Mouse (Mus musculus): ENCODE results near the gene Pigh. TPM values are rescaled to one million over a fixed set of nuclear protein-coding genes. Genes with fewer than 3 reads are reported as not detected.

The Pigh gene
- polyA plus RNA-seq, 1 experiment from 2014 or later: 21.6 TPM

DNA sequence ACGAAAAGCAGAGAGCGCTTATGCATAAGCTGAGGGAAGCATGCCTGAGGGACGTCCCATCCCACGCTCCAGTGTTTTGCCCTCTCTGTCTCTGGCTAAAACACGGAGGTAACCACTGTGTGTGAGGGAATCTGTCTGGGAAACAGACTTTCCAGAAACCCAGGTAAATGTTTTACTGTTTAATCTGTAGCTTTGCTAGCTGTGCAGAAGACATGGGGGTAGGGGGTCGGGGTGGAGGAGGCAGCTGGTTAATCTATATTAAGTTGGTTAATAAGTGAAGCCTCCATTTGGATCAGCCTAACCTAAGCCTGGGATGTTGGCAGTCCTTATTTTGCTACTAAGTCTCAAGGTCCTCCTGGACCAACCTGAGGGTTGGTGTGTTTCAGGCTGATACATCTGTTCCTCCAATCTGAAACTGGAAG, 20.3 kb downstream of the Pigh start:
- WGBS: 90% methylated on average over 6 of the region's 6 CpGs
- H3K9me3 ChIP-seq (ENCODE audit: control insufficient read depth, low read length): no peaks in the 10 kb centered on the region
- no peaks in the 10 kb centered on the region for H3K4me1 ChIP-seq (replicated peaks; ENCODE audit: control insufficient read depth, insufficient read depth, low read length)
- no peak overlapping the region for H3K9ac ChIP-seq (replicated peaks; ENCODE audit: low read depth, low read length)
- H3K36me3 ChIP-seq (ENCODE audit: control insufficient read depth, insufficient read depth): no peaks in the 10 kb centered on the region; the same call in none of the 2 replicates
- no peak overlapping the region for H3K27ac ChIP-seq (ENCODE audit: low read length)
- no peak for ATAC-seq
- no peak overlapping the region for H3K4me3 ChIP-seq (replicated peaks; ENCODE audit: low read length)
- H3K4me2 ChIP-seq (ENCODE audit: low read length): no peak overlapping the region
- no peaks in the 10 kb centered on the region for H3K27me3 ChIP-seq (replicated peaks; ENCODE audit: control insufficient read depth, insufficient read depth, low read length)

DNA sequence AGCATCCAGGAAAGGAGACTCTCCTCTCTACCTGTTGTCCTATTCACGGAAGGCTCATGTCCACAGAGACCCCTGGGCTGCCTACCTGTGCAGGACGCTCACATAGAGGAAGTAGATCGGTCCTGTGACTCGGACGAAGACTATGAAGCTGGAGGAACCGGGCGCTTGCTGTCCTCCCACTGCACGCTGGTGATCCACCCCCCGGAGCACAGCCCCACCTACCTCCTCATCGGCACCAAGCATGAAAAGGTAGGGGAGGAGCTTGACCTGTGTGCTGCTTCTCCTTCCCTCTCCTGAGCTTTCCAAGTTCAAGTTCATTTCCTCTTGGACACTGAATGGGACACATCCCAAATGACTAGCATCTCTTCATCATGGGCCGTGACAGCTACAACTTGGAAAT, 21.1 kb downstream of the Pigh start:
- no peak overlapping the region for H3K4me3 ChIP-seq (replicated peaks; ENCODE audit: low read length)
- no peaks in the 10 kb centered on the region; the same call in 1 of the 2 replicates for H3K36me3 ChIP-seq (ENCODE audit: control insufficient read depth, insufficient read depth)
- H3K9me3 ChIP-seq (ENCODE audit: control insufficient read depth, low read length): no peaks in the 10 kb centered on the region
- 94% methylated on average over 11 of the region's 11 CpGs for WGBS
- H3K27ac ChIP-seq (ENCODE audit: low read length): no peak overlapping the region
- H3K9ac ChIP-seq (replicated peaks; ENCODE audit: low read depth, low read length): no peak overlapping the region
- H3K27me3 ChIP-seq (replicated peaks; ENCODE audit: control insufficient read depth, insufficient read depth, low read length): no peaks in the 10 kb centered on the region
- ATAC-seq: no peak
- no peaks in the 10 kb centered on the region for H3K4me1 ChIP-seq (replicated peaks; ENCODE audit: control insufficient read depth, insufficient read depth, low read length)
- no peak overlapping the region for H3K4me2 ChIP-seq (ENCODE audit: low read length)

- Histone ChIP-seq H3K4me1 (replicated peaks; ENCODE audit: control insufficient read depth, insufficient read depth, low read length) (no peaks in the 10 kb centered on the region), H3K9me3 (ENCODE audit: control insufficient read depth, low read length) (no peaks in the 10 kb centered on the region), H3K9ac (replicated peaks; ENCODE audit: low read depth, low read length) (no peak overlapping the region), H3K36me3 (ENCODE audit: control insufficient read depth, insufficient read depth) (no peaks in the 10 kb centered on the region; the same call in 1 of the 2 replicates), H3K27ac (ENCODE audit: low read length) (no peak overlapping the region), H3K27me3 (replicated peaks; ENCODE audit: control insufficient read depth, insufficient read depth, low read length) (no peaks in the 10 kb centered on the region), H3K4me2 (ENCODE audit: low read length) (no peak overlapping the region), H3K4me3 (replicated peaks; ENCODE audit: low read length) (no peak overlapping the region)
- WGBS: 92% methylated on average over 5 of the region's 5 CpGs
- no peak for ATAC-seq
These were observed 21.9 kb downstream of the Pigh start for GRCm38 (mm10) chr12:79067526-79067925.

- Histone ChIP-seq H3K4me1 (replicated peaks; ENCODE audit: control insufficient read depth, insufficient read depth, low read length) (no peaks in the 10 kb centered on the region), H3K9me3 (ENCODE audit: control insufficient read depth, low read length) (no peaks in the 10 kb centered on the region), H3K36me3 (ENCODE audit: control insufficient read depth, insufficient read depth) (no peaks in the 10 kb centered on the region; the same call in 1 of the 2 replicates), H3K27me3 (replicated peaks; ENCODE audit: control insufficient read depth, insufficient read depth, low read length) (no peaks in the 10 kb centered on the region), H3K27ac (ENCODE audit: low read length) (no peak overlapping the region), H3K4me3 (replicated peaks; ENCODE audit: low read length) (no peak overlapping the region), H3K9ac (replicated peaks; ENCODE audit: low read depth, low read length) (no peak overlapping the region), H3K4me2 (ENCODE audit: low read length) (no peak overlapping the region)
- WGBS: 87% methylated on average over 9 of the region's 9 CpGs
- ATAC-seq: no peak
These were observed 23.0 kb downstream of the Pigh start for GRCm38 (mm10) chr12:79066431-79066830.

DNA sequence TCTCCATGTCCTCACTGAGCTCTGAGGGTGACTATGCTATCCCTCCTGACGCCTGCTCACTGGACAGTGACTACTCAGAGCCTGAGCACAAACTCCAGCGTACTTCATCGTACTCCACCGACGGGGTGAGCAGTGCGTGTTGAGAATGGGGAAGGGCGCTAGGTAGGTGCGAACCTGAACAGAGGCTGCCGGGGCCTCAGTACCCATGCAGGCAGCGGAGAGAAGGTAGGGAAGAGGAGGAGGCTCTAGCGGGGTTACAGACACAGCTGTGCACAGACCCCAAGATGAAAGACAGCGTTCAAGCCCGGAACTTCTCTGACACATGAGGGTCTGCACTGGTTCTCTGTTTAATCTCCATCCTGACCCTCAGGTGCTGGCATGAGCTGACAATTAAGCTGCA, 25.0 kb downstream of the Pigh start:
- H3K27me3 ChIP-seq (replicated peaks; ENCODE audit: control insufficient read depth, insufficient read depth, low read length): no peaks in the 10 kb centered on the region
- no peaks in the 10 kb centered on the region; the same call in 1 of the 2 replicates for H3K36me3 ChIP-seq (ENCODE audit: control insufficient read depth, insufficient read depth)
- WGBS: 93% methylated on average over 13 of the region's 13 CpGs

DNA sequence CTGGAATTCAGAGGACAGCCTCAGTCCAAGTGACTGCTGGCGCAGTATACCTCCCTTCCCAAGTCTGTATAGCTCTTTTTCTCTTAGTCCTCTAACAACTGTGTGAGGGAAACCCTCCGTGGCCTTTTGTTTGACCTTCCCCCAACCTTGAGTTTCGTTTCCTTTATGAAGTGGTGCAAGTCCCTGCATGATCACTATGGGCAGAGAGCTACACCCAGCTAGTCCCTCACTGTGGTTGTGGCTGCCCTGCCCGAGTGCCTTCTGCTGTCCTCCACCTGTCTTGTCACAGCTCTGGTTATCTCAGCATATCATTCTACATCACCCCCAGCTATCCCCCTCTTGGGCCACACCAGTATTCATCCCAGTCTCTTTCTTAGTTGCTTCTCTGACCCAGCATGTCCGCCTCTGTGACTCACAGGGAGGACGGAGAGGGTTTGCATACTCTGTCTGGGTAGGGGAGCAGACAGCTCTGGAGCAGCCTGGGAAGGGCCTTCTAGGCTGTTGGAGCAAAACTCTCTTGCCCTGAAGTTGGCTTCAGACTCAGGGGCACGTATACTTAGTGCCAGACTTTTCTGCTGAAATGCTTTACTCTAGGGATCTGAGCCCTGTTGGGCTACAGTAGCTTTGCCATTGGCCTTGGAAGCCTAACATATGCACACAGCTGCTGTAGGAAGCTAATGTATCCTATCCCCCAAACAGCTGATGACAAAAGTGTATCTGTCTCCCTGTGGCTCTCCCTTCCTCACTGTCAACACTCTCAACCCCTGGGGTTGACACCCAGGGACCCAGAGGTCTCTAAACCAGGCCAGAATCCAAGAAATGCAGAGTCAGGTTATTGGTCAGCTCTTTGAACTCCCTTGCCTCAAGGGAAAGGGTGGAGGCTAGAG, 28.4 kb downstream of the Pigh start:
- no peak for ATAC-seq
- no peaks in the 10 kb centered on the region; the same call in 1 of the 2 replicates for H3K36me3 ChIP-seq (ENCODE audit: control insufficient read depth, insufficient read depth)
- H3K27ac ChIP-seq (ENCODE audit: low read length): no peak overlapping the region
- H3K9me3 ChIP-seq (ENCODE audit: control insufficient read depth, low read length): no peaks in the 10 kb centered on the region
- H3K4me1 ChIP-seq (replicated peaks; ENCODE audit: control insufficient read depth, insufficient read depth, low read length): no peaks in the 10 kb centered on the region
- no peak overlapping the region for H3K9ac ChIP-seq (replicated peaks; ENCODE audit: low read depth, low read length)
- H3K4me3 ChIP-seq (replicated peaks; ENCODE audit: low read length): no peak overlapping the region
- H3K4me2 ChIP-seq (ENCODE audit: low read length): no peak overlapping the region
- no peaks in the 10 kb centered on the region for H3K27me3 ChIP-seq (replicated peaks; ENCODE audit: control insufficient read depth, insufficient read depth, low read length)
- WGBS: 86% methylated on average over 7 of the region's 7 CpGs

More for the DNA sequence above, 25.0 kb downstream of the Pigh start:
- Histone ChIP-seq H3K9ac (replicated peaks; ENCODE audit: low read depth, low read length) (no peak overlapping the region), H3K9me3 (ENCODE audit: control insufficient read depth, low read length) (no peaks in the 10 kb centered on the region), H3K4me1 (replicated peaks; ENCODE audit: control insufficient read depth, insufficient read depth, low read length) (no peaks in the 10 kb centered on the region), H3K27ac (ENCODE audit: low read length) (no peak overlapping the region), H3K4me2 (ENCODE audit: low read length) (no peak overlapping the region), H3K4me3 (replicated peaks; ENCODE audit: low read length) (no peak overlapping the region)
- no peak for ATAC-seq

GRCm38 (mm10) chr12:79060134-79060533, 29.3 kb downstream of the Pigh start:
- no peaks in the 10 kb centered on the region for H3K27me3 ChIP-seq (replicated peaks; ENCODE audit: control insufficient read depth, insufficient read depth, low read length)
- no peak overlapping the region for H3K4me3 ChIP-seq (replicated peaks; ENCODE audit: low read length)
- H3K27ac ChIP-seq (ENCODE audit: low read length): no peak overlapping the region
- no peaks in the 10 kb centered on the region for H3K9me3 ChIP-seq (ENCODE audit: control insufficient read depth, low read length)
- ATAC-seq: no peak
- H3K4me2 ChIP-seq (ENCODE audit: low read length): no peak overlapping the region
- H3K36me3 ChIP-seq (ENCODE audit: control insufficient read depth, insufficient read depth): no peaks in the 10 kb centered on the region
- no peak overlapping the region for H3K9ac ChIP-seq (replicated peaks; ENCODE audit: low read depth, low read length)
- H3K4me1 ChIP-seq (replicated peaks; ENCODE audit: control insufficient read depth, insufficient read depth, low read length): no peaks in the 10 kb centered on the region
- 92% methylated on average over 9 of the region's 9 CpGs for WGBS

DNA sequence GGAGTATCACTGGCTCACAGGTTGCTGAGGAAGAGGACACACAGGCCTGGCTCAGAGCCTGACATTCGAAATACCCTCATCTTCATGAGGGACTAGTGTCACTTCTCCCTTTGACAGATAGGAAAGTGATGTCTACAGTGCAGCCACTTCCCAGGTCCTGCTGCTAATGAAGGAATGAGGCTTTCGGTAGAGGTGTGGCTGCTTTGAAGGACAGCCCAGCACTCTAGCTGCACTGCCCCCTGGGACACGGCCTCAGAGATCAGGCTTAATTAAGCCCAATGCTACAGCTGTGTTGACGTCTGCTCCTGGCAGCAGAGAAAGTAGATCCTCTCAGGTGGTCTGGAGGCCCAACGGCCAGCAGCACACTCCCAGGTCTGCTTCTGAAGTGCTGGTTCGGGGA, 29.9 kb downstream of the Pigh start:
- Histone ChIP-seq H3K9ac (replicated peaks; ENCODE audit: low read depth, low read length) (no peak overlapping the region), H3K4me3 (replicated peaks; ENCODE audit: low read length) (no peak overlapping the region), H3K4me2 (ENCODE audit: low read length) (no peak overlapping the region), H3K36me3 (ENCODE audit: control insufficient read depth, insufficient read depth) (no peaks in the 10 kb centered on the region), H3K4me1 (replicated peaks; ENCODE audit: control insufficient read depth, insufficient read depth, low read length) (no peaks in the 10 kb centered on the region), H3K27me3 (replicated peaks; ENCODE audit: control insufficient read depth, insufficient read depth, low read length) (no peaks in the 10 kb centered on the region), H3K9me3 (ENCODE audit: control insufficient read depth, low read length) (no peaks in the 10 kb centered on the region), H3K27ac (ENCODE audit: low read length) (no peak overlapping the region)
- WGBS: 80% methylated on average over 6 of the region's 6 CpGs
- no peak for ATAC-seq

GRCm38 (mm10) chr12:79055276-79055675, 34.2 kb downstream of the Pigh start:
- H3K27me3 ChIP-seq (replicated peaks; ENCODE audit: control insufficient read depth, insufficient read depth, low read length): no peaks in the 10 kb centered on the region
- H3K4me2 ChIP-seq (ENCODE audit: low read length): no peak overlapping the region
- H3K36me3 ChIP-seq (ENCODE audit: control insufficient read depth, insufficient read depth): no peaks in the 10 kb centered on the region
- H3K4me1 ChIP-seq (replicated peaks; ENCODE audit: control insufficient read depth, insufficient read depth, low read length): no peaks in the 10 kb centered on the region
- no peak for ATAC-seq
- no peak overlapping the region for H3K9ac ChIP-seq (replicated peaks; ENCODE audit: low read depth, low read length)
- H3K9me3 ChIP-seq (ENCODE audit: control insufficient read depth, low read length): no peaks in the 10 kb centered on the region
- WGBS: 94% methylated on average over 7 of the region's 7 CpGs
- no peak overlapping the region for H3K4me3 ChIP-seq (replicated peaks; ENCODE audit: low read length)
- no peak overlapping the region for H3K27ac ChIP-seq (ENCODE audit: low read length)

Measured in forebrain, embryonic 16.5 days (tissue).